Mouse (Mus musculus) heart, postnatal 10 days (tissue): Measurements from ENCODE around the gene Stat1. TPM values are rescaled to one million over a fixed set of nuclear protein-coding genes. Genes with fewer than 3 reads are reported as not detected.

ENCODE experiments used
- DNase-seq, 2 experiments: peaks; one replicate each; pipeline ENCODE4 v3.0.0; 2021
- intact Hi-C: fragments of 180-260 bp; cut with DNase I; formaldehyde crosslinking; loops from one replicate; pipeline ENCODE4 v1.15.1; 2025
- total RNA-seq, 2 experiments: library from RNA; stranded (reverse); gene quantifications; 2 replicates each; pipeline ENCODE4 v1.2.3; 2021

The Stat1 gene
- 10 to 100 TPM; 20.2 to 26.4 TPM for total RNA-seq

DNA sequence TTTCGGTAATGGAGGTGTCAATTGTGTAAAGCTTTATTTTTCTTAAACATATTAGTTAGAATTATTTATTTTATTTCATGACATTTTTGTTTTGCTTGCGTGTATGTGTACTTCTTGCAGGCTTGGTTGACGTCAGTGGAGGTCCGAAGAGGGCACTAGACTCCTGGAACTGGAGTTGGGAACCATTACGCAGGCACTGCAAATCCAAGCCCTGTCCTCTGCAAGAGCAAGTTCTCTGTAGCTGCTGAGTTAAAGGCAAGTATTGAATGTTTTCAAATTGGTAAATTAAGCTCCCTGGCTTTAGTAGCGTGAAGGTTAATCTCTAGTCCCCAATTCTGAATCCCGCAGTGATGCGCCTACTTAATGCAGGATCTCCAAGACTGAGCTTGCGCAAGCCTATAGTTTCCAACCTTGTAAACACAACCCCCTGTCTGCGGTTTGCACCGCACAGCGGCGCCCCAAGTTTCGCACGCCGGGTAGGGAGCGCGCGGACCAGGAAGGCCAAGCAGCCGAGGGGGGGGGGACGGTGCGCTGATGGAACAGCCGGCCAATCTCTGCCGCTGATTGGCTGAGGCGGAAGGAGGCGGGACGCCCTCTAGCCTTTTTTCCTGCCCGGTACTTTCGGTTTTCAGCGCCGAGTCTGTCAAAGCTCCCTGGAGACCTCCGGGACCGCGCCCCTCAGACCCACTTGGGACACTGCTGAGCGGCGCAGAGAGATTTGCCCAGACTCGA, at the start of gene Stat1:
Stat1 (plus strand) TSS at position 581 of the 732 bp plus-strand sequence.
- DNase-seq: peak; percentile 88 to 90
- intact Hi-C loops: no loop called here

DNA sequence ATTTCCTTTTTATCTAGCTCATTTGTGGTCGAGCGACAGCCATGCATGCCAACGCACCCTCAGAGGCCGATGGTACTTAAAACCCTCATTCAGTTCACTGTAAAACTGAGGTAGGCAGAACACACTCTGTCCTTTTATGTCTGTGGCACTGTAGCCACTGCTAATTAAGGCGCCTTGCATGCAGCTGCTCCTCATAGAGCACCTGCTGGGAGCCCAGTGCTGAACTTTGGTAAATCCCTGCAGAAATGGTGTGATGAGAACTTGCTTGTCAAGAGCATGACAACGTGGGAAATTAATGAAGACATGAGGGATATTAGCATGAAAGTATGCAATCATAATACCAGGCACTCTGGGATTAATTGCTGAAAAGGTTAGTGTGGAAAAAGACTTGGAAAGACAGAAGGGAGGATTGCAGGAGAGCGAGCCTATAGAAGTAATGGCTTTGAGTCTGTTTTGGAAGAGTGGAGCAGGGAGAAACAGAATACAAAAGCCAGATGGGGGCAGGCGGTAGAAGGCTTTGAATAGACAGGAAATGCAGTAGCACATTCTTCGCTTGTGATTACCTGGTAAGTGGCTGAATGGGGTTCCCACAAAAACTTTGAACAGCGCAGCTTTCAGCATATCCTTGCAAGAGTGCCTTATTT, 39.4 kb upstream of the Stat1 start:
- DNase-seq: no peak
- intact Hi-C loops: no loop called here

DNA sequence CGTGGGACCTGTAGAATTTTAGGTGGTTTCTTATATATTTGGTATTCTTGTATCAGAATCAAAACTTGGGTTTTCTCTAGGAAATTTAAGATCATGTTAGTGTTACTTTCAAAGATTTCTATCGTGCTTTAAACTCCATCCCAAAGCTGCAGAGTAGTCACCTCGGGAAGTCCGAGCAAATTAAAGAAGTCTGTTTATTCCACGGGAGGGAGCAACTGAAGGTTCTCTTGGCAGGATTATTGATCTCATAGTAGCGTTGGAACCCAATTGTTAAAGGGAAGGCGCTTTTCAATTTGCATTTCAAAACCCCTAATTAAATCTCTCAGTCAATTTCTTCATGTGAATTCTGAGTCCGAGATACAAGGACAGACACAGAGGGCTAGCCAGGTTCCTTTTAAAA, 38.9 kb upstream of the Stat1 start:
- no peak for DNase-seq
- intact Hi-C loops: no loop called here

DNA sequence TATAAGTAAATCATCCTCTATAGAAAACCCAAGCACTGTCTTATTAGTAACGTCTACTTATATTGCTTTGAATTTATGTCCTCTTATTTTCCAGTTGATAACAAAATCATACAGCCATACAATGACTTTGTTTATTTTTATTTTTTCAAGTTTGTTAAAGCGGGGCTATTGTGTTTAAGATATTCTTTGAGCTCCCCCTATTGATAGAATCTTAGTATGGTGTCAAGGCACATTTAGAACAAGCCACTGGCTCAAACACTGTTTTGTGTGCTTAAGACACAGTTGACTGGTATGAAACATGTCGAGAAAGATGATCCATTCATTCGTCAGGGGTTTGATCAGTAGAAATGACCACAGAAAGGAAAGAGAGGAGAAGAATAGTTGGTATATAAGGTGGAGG, 33.0 kb upstream of the Stat1 start:
- intact Hi-C loops: loop anchor here (1.0 to 5.0 kb wide), 4 partner anchors 77 to 444 kb away; no protein-coding TSS in a partner anchor
- DNase-seq: no peak

DNA sequence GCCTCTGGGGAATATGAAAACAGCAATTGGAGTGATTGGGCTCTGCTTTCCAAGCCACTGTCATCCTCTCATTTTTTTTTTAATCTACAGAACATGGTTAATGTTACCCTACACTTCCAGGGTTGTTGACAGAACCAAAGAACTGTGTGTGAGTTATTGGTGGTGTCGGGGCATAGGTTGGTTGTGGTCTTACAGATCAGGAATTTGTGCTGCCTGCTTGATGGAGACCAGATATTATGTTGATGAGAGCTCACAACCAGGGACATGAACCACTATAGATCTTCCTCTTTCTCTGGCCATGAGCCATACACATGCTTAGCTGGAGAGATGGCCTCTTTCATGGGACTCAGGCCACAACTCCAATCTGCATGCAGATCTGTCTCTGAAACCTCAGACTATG, 32.1 kb upstream of the Stat1 start:
- intact Hi-C loops: loop anchor here (2.0 to 5.0 kb wide), 3 partner anchors 78 to 445 kb away; no protein-coding TSS in a partner anchor
- no peak for DNase-seq

DNA sequence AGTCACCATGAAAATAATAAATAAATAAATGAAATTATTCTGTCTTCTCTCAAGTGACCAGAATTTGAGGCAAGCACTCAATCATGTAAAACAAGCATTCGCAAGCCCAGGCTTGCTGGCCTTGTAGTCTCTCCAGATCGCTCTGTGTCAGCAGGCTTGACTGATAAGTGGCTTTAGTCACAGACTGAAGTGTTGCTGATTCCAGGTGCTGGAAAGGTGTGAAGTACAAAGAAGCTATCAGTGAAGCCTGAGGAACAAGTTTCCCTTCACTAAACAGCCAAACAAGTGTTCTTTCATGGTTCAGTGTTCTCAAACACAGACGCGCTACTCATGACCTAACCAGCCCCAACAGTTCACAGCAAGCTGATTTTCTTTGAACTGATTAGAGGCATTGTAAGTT, 30.6 kb upstream of the Stat1 start:
- DNase-seq: no peak
- intact Hi-C loops: loop anchor here (5.0 kb wide), 2 partner anchors 141 to 446 kb away; no protein-coding TSS in a partner anchor

DNA sequence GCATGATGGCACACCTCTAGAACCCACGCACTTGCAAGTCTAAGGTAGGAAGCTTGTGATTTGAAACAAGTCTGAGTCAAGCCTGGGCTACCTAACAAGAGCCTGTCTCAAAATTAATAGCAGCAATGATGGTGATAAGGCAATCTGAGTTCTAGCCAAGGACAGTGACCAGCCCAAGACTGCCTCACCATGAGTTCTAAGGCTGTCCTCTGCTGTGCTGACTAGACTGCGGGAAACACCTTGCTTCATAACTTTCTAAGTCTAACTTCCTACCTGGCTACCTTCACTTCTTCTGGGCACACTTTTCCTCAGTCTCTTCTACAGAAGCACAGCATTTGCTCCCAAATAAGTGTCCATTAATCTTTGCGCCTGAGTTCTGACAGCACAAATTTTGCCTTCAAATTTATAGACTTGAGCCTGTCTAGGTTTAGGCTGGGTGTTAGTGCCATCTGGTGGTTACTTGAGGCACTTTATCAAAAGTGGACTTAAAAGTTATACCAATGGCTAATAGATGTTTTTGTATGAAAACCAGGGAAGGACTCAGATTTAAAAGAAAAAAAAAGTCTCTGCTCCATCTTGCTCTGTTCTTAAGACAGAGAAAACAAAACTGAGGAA, 20.5 kb upstream of the Stat1 start:
- intact Hi-C loops: loop anchor here (1.0 to 5.0 kb wide), 2 partner anchors 94 to 451 kb away; no protein-coding TSS in a partner anchor
- peak in 1 of 2 experiments; percentile 60 for DNase-seq

DNA sequence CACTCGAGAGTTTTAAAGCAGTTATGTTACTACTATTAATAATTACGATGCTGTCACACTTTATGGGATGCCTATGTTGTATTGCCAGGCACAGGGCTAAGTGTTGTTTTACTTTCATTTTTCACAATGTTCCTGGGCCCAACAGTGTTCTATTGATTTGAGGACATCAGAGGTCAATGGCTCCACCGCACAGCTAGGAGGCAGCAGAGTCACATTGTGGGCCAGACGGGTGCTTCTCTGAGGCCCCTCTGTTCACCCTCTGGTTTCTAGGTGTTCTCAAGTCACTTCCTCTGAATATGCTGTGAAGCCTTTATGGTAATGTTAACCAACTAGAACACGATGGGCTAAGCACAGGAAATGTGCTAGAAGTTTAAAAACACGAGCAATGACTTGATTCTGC, 18.7 kb upstream of the Stat1 start:
- intact Hi-C loops: no loop called here

DNA sequence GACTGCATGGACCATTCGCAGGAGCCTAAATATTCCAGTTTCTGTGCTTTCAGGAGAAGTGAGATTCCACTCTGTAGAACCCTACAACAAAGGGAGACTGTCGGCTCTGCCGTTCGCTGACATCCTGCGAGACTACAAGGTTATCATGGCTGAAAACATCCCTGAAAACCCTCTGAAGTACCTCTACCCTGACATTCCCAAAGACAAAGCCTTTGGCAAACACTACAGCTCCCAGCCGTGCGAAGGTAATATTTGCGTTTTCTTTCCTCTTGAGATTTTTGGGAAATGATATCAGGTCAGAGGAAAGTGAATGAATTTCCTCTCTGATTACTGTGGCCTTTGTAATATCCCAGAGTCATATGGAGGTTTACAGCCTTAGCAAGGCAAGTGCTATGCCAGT, 16.4 kb upstream of the Stat1 start:
- intact Hi-C loops: no loop called here
- DNase-seq: no peak

More for the DNA sequence above, 18.7 kb upstream of the Stat1 start:
- no peak for DNase-seq

DNA sequence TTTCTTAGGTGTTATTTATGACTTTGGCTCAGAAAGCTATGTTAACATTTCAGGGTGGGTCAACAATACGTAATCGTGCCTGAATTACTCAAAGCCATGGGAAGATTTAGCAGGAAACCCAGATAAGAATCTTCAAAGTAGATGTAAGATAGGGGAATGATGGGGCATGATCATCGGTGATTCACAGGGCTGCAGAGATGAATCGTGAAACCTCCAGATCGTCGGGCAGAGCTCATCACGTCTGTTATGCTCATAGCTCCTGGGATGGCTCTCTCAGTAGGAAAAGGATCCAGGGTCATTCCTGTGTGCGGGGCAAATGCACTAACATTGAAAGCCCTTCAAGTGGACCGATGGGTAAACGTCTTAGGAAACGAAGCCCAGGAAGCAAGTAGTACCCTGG, 12.0 kb upstream of the Stat1 start:
- intact Hi-C loops: no loop called here
- DNase-seq: no peak

DNA sequence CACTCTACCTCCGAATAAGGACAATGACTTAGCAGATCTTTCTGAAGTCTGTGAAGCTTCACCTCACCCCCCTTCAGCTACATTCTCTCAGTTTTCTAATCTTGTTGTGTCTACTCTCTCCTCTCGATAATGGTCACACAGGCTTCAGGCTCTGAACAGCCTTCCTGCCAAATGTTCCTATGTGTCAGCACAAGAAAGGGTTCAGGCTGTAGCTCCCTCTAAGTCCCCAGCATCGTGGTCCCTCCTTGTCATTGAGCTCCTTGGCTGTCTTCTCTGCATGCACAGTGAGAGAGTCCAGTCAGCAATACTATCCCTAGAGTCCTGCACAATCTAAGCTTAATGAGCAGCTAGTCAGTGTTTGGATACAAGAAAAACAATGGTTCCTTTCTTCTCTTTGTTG, 8.0 kb upstream of the Stat1 start:
- intact Hi-C loops: no loop called here
- DNase-seq: no peak

DNA sequence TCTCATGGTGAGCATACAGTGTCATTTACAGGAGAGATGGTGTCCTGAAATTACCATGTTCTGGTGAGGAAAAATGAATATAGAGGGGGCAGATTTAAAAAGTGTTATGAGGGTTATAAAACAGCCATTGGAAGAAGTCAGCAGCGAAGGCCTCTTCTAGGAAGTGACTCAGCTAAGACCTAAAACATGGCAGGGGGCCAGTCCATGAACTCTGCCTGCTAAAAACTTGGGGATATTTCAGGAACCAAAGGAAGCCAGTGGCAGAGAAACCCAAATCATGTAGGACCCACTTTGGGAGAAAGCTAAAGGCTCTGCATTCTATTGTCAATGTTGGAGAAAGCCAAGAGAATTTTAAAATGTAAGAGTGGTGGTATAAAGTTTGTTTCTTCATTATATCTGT, 6.9 kb upstream of the Stat1 start:
- intact Hi-C loops: no loop called here
- DNase-seq: no peak

DNA sequence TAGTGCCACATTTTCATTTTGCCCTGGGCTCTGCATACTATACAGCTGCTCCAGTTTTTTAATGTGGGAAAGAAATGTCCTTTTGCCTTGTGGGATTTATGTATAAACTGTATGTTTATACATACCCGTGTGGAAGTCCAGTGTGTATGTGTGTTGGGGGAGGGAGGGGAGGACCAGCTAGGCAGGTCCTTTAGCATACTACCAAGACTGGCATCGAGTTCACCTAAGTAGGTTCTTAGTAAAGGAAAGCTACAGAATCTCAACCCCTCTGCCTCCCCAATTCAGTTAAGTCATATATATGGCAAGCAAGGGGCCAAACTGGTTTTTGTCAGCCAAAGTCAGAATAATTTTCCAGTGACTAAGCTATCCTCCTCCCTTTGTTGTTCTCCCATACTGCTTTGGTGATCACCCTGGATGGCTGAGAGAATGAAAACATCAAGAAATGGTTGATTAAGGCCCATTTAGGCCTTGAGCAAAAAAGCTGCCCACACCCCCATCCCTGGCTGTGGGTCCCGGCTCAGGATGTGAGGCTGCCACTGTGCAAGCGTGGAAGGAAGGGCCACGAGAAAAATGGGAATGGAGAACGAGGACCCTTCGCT, 6.1 kb upstream of the Stat1 start:
- no peak for DNase-seq
- intact Hi-C loops: no loop called here

DNA sequence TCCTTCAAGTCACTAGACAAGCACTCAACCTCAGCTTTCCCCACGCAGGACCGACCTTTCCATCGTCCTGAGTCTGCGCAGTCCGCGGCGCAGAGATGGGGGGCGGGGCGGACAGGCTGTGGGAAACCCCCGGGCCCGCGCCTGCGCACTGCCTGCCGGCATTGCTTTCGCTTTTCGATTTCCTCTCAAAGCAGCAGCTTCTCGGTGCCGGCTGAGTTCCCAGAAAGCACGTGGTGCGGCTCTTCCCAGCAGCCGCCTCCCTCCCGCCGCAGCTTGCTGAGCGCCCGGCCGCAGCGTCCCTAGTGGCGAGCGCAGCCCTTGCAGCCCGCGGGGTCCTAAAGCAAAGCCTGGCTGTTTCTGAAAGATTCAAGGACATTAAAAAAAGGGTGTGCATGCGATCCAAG, 5.6 kb upstream of the Stat1 start:
- intact Hi-C loops: no loop called here

DNA sequence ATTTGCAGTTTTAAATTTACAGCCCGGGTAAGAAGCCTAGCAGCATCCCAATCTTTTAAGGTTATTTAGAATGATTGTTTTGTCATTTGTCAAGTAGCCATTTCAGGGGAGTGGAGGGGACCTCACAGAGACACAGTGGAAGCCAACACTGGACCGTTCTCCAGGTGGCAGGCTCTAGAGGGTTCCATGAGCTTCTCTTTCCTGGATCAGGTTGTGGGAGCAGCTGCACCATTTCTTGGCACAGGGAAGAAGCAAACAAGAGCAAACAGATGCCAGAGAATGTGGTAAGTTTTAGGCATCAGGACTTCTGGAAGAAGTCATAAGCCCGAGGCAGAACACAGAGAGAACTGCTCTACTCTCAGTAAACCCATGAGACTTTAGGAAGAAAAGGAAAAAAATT, 2.8 kb upstream of the Stat1 start:
- DNase-seq: no peak
- intact Hi-C loops: no loop called here

More for the DNA sequence above, 5.6 kb upstream of the Stat1 start:
- DNase-seq: peak; percentile 99

DNA sequence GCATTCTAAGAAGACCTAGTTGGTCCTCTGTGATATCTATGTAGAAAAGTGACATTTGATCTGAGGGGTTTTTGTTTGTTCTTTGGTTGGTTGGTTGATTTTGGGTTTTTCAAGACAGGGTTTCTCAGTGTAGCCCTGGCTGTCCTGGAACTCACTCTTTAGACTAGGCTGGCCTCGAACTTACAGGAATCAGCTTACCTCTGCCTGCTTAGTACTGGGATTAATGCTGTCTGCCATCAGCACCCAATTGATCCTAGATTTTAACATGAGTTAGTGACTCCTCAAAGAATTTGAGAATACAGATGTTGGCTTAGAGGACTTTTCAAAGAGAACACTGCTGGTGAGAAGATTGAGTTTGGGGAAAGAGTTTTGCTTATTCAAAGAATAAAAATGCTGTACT, 1.5 kb upstream of the Stat1 start:
- DNase-seq: no peak
- intact Hi-C loops: no loop called here

DNA sequence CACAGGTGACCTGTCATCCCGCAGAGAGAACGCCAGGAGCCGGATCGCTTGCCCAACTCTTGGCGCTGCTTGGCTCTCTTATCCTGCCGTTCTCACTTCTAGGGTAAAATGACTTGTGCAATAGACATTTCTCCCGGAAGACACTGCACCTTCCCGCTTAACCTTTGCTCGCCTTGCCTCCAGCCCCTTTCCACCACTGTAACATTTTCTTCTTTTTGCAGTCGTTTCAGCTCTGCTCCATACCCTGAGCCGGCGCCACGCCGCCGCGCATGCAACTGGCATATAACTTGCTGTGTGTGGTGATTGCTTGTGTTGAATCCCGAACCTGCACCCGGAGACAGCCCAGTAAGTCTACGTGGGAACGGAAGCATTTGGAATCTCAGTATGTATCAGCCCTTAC, 451 bp downstream of the Stat1 start:
- intact Hi-C loops: no loop called here
- no peak for DNase-seq

DNA sequence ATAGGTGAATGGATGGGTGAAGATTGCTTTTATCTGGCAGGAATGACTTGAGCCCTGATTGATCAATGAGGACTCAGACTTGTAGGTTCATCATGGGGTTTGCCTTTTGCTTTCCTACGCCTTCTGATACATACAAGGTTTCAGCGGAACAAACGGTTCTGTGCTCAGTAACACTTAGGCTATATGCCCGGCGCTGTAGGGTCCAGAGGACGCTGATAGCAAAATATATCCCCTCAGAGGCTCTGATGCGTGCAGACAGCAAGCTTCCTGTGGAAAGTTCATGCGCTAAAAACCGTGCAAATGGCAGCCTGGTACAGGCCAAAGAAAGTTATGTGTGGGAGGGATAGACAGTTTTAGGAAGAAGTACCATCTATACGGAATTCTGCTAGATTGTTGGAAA, 951 bp downstream of the Stat1 start:
- no peak for DNase-seq
- intact Hi-C loops: no loop called here

DNA sequence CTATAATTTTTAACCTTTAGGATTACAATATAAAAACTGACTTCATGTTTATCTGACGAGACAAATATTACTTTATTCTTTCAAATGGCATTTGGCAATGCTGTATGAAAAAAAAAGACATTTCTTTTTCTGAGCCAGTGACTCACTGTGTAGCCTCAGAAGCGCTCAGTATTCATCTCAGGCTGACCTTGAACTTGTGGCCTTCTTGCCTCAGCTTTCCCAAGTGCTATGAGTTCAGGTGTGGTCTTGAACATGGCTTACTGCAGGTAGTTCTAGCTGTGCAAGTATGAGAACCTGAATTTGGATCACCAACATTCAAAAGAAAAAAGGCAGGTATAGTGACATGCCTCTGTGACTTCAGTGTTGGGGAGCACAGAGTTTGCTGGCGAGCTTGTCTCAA, 1.8 kb downstream of the Stat1 start:
- intact Hi-C loops: no loop called here
- no peak for DNase-seq

DNA sequence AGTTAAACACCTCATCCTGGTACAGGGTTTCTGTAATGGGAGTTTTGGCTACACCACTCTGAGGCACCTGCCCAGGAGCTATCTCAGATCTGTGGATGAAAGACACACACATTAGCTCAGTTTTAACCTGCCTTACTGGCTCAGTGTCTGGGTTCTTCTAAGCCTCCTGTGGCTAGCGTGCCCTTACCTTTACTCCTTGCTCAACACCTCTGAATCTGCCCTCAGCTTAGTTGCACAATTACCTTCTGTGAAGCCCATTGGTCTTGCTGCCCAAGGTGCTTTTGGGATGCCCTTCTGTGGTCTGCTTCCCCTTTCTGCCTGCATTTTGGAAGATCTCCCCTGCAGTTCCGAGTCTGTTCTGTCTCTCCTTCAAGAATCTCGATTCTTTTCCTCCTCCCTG, 5.6 kb downstream of the Stat1 start:
- DNase-seq: no peak
- intact Hi-C loops: no loop called here

DNA sequence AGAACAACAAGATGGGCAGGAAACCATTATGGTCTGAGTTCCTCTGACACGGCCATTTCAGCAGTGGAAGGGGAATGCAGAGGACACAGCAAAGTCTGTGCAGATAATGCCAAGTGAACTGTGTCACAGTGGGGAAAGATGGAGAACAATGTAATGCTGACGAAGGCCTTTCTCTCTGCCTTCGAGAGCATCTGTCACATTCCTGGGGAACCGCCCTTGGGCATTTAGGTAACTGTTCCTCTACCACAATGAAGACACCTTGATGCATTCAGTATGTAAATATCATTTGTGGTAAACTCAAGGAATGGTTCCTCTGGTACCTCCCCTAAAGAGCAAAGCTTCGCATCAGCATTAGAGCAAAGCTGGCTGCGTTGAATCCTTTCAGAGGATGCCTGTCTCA, 8.1 kb downstream of the Stat1 start:
- intact Hi-C loops: no loop called here
- no peak for DNase-seq
